Mouse (Mus musculus) frontal cortex, postnatal 10 days (tissue): ENCODE results near the gene Zfp715.
"Not testable (repeated sequence)": the region's sequence is repeated elsewhere in the genome, so short reads cannot be mapped to it uniquely, and the experiment has no call there.

Experiments used
- DNase-seq, 2 experiments: peaks; one replicate each; pipeline ENCODE4 v3.0.0; 2022; ENCODE audit warnings: low spot score in 2 of 2, mixed read lengths in 1 of 2

Gene Zfp715

GRCm38 (mm10) chr7:43313013-43313428, at the start of gene Zfp715:
Gene Zfp715 (minus strand): TSS chr7:43313294.
- DNase-seq, result peak; percentile 88 to 95

GRCm38 (mm10) chr7:43362021-43362420, 48.9 kb upstream of the Zfp715 start:
- DNase-seq, result no peak

- no peak for DNase-seq
Measured at GRCm38 (mm10) chr7:43361442-43361841, 48.3 kb upstream of the Zfp715 start.

GRCm38 (mm10) chr7:43358556-43358955, 45.5 kb upstream of the Zfp715 start:
- DNase-seq, result no peak

GRCm38 (mm10) chr7:43354893-43355835, 42.1 kb upstream of the Zfp715 start:
- DNase-seq, result peak in 1 of 2 experiments; percentile 11

GRCm38 (mm10) chr7:43353758-43354157, 40.7 kb upstream of the Zfp715 start:
- DNase-seq, result no peak

- peak in 1 of 2 experiments; percentile 17 for DNase-seq
Measured at GRCm38 (mm10) chr7:43353118-43353517, 40.0 kb upstream of the Zfp715 start.

GRCm38 (mm10) chr7:43351154-43351553, 38.1 kb upstream of the Zfp715 start, which contains the start of gene Siglecf:
Gene Siglecf (plus strand): TSS chr7:43351341.
- DNase-seq, result no peak

- DNase-seq, result not testable (repeated sequence)
Measured at GRCm38 (mm10) chr7:43349623-43350022, 36.5 kb upstream of the Zfp715 start.

GRCm38 (mm10) chr7:43346571-43346970, 33.5 kb upstream of the Zfp715 start:
- DNase-seq, result no peak

- DNase-seq, result no peak
Measured at GRCm38 (mm10) chr7:43346148-43346547, 33.1 kb upstream of the Zfp715 start.

- DNase-seq, result no peak
Measured at GRCm38 (mm10) chr7:43344491-43344890, 31.4 kb upstream of the Zfp715 start.

GRCm38 (mm10) chr7:43344020-43344419, 30.9 kb upstream of the Zfp715 start:
- DNase-seq, result no peak

GRCm38 (mm10) chr7:43343191-43343590, 30.1 kb upstream of the Zfp715 start:
- no peak for DNase-seq

- no peak for DNase-seq
Measured at GRCm38 (mm10) chr7:43340771-43341170, 27.7 kb upstream of the Zfp715 start.

- no peak for DNase-seq
Measured at GRCm38 (mm10) chr7:43333899-43334298, 20.8 kb upstream of the Zfp715 start.

- DNase-seq, result no peak
Measured at GRCm38 (mm10) chr7:43333203-43333602, 20.1 kb upstream of the Zfp715 start.

GRCm38 (mm10) chr7:43328101-43328500, 15.0 kb upstream of the Zfp715 start:
- DNase-seq, result no peak

- no peak for DNase-seq
Measured at GRCm38 (mm10) chr7:43326223-43326780, 13.2 kb upstream of the Zfp715 start.

- DNase-seq, result no peak
Measured at GRCm38 (mm10) chr7:43312386-43313012, 595 bp downstream of the Zfp715 start.

GRCm38 (mm10) chr7:43311632-43312031, 1.5 kb downstream of the Zfp715 start:
- no peak for DNase-seq

- no peak for DNase-seq
Measured at GRCm38 (mm10) chr7:43309069-43309468, 4.0 kb downstream of the Zfp715 start.
